Comparison of ENCODE assay signal across 13 mouse cellular contexts in the genomic region with DNA sequence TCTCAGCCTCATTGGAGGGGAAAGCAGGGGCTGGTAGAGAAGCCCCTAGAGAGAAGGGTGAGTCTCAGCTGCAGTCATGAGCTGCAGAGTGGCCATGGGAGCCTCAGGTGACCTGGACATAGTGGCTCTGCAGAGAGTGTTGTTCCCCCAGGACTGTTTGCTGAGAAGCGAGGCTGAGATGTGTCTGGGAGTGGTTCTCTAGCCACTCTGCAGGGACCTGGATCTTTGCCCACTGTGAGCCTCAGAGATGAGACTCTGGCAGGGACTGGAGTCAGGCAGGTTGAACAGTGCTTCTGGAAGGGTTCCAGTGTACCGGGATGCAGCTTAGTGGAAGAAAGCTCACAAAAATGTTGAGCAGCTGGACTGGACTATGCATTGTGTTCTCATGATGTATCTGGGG.
DNase-seq lines count a peak whose midpoint lies in the region; ATAC-seq lines count a peak whose summit lies in the region.
"Had no signal": no experiment of that assay in that cellular context is flagged by ENCODE, and none has a peak within 500 bp of the region (broad histone marks: within the 10 kb centered on the region; RNA-seq: fewer than 3 reads in every experiment).

No protein-coding gene starts in this region.

- H3K27me3 ChIP-seq in hindbrain, embryonic 14.5 days (ENCODE audit: control insufficient read depth, insufficient read depth, low read length) = no peaks in the 10 kb centered on the region
- H3K27me3 ChIP-seq in hindbrain, embryonic 16.5 days (replicated peaks; ENCODE audit: control insufficient read depth, insufficient read depth, low read length) = no peaks in the 10 kb centered on the region
- H3K27me3 ChIP-seq in neural tube, embryonic 13.5 days = no peaks in the 10 kb centered on the region
- no peaks in the 10 kb centered on the region for H3K27me3 ChIP-seq in neural tube, embryonic 15.5 days (replicated peaks)
- no peaks in the 10 kb centered on the region for H3K27me3 ChIP-seq in intestine, embryonic 16.5 days (replicated peaks; ENCODE audit: control insufficient read depth, insufficient read depth, low read length)
- no peaks in the 10 kb centered on the region for H3K27me3 ChIP-seq in liver, embryonic 12.5 days (replicated peaks)
- H3K27me3 ChIP-seq: lung, embryonic 15.5 days; midbrain, embryonic 15.5 days had no signal

- DNase-seq in hindbrain, embryonic 14.5 days (ENCODE audit: low spot score) = peak; percentile 40
- DNase-seq in cerebellum, adult 18-20 months = peak; percentile 29
- DNase-seq in left cerebral cortex, adult 18-20 months (ENCODE audit: low spot score in 2 of 2) = no peak
- DNase-seq: forebrain, postnatal 0 days; heart, adult 2 months; thymus, postnatal 25 days had no signal

- H3K9me3 ChIP-seq in hindbrain, embryonic 14.5 days (ENCODE audit: control insufficient read depth, low read length) = no peaks in the 10 kb centered on the region
- H3K9me3 ChIP-seq in hindbrain, embryonic 16.5 days (ENCODE audit: control insufficient read depth, low read length) = no peaks in the 10 kb centered on the region
- H3K9me3 ChIP-seq in neural tube, embryonic 13.5 days = no peaks in the 10 kb centered on the region
- H3K9me3 ChIP-seq in neural tube, embryonic 15.5 days (replicated peaks) = no peaks in the 10 kb centered on the region
- no peaks in the 10 kb centered on the region for H3K9me3 ChIP-seq in intestine, embryonic 16.5 days (ENCODE audit: control insufficient read depth, low read length)
- H3K9me3 ChIP-seq in liver, embryonic 12.5 days (replicated peaks) = no peaks in the 10 kb centered on the region
- H3K9me3 ChIP-seq: lung, embryonic 15.5 days; midbrain, embryonic 15.5 days had no signal

- no peak overlapping the region for H3K4me2 ChIP-seq in hindbrain, embryonic 14.5 days (replicated peaks)
- no peak overlapping the region for H3K4me2 ChIP-seq in hindbrain, embryonic 16.5 days (ENCODE audit: low read length)
- H3K4me2 ChIP-seq in neural tube, embryonic 13.5 days = no peak overlapping the region
- H3K4me2 ChIP-seq in neural tube, embryonic 15.5 days = no peak overlapping the region
- H3K4me2 ChIP-seq in intestine, embryonic 16.5 days (ENCODE audit: low read depth, low read length) = no peak overlapping the region
- no peak overlapping the region for H3K4me2 ChIP-seq in liver, embryonic 12.5 days
- H3K4me2 ChIP-seq: lung, embryonic 15.5 days; midbrain, embryonic 15.5 days had no signal

- no peaks in the 10 kb centered on the region for H3K36me3 ChIP-seq in hindbrain, embryonic 14.5 days (replicated peaks; ENCODE audit: control insufficient read depth, insufficient read depth)
- no peaks in the 10 kb centered on the region for H3K36me3 ChIP-seq in hindbrain, embryonic 16.5 days (ENCODE audit: control insufficient read depth, insufficient read depth, low read length)
- H3K36me3 ChIP-seq in neural tube, embryonic 13.5 days = no peaks in the 10 kb centered on the region
- H3K36me3 ChIP-seq in neural tube, embryonic 15.5 days = no peaks in the 10 kb centered on the region
- H3K36me3 ChIP-seq in intestine, embryonic 16.5 days (ENCODE audit: control insufficient read depth, insufficient read depth, low read length) = no peaks in the 10 kb centered on the region
- H3K36me3 ChIP-seq in liver, embryonic 12.5 days = no peaks in the 10 kb centered on the region
- H3K36me3 ChIP-seq: lung, embryonic 15.5 days; midbrain, embryonic 15.5 days had no signal

- WGBS in hindbrain, embryonic 14.5 days = 54% methylated on average over 2 of the region's 2 CpGs
- 51% methylated on average over 2 of the region's 2 CpGs for WGBS in hindbrain, embryonic 16.5 days
- WGBS in neural tube, embryonic 13.5 days = 54% methylated on average over 2 of the region's 2 CpGs
- WGBS in neural tube, embryonic 15.5 days = 58% methylated on average over 2 of the region's 2 CpGs
- 58% methylated on average over 2 of the region's 2 CpGs for WGBS in intestine, embryonic 16.5 days
- WGBS in liver, embryonic 12.5 days (ENCODE audit: insufficient replicate concordance) = 52% methylated on average over 2 of the region's 2 CpGs

- no peaks in the 10 kb centered on the region for H3K4me1 ChIP-seq in hindbrain, embryonic 14.5 days (replicated peaks; ENCODE audit: control insufficient read depth, insufficient read depth, low read length)
- no peaks in the 10 kb centered on the region; the same call in 1 of the 2 replicates for H3K4me1 ChIP-seq in hindbrain, embryonic 16.5 days (ENCODE audit: control insufficient read depth, insufficient read depth, low read depth, low read length)
- H3K4me1 ChIP-seq in neural tube, embryonic 13.5 days (replicated peaks) = peaks cover 9% of the 10 kb centered on the region; the same call in 1 of the 2 replicates
- H3K4me1 ChIP-seq in neural tube, embryonic 15.5 days = no peaks in the 10 kb centered on the region
- H3K4me1 ChIP-seq in intestine, embryonic 16.5 days (ENCODE audit: control insufficient read depth, insufficient read depth, low read length) = peaks cover 3% of the 10 kb centered on the region; the same call in 1 of the 2 replicates
- no peaks in the 10 kb centered on the region for H3K4me1 ChIP-seq in liver, embryonic 12.5 days
- H3K4me1 ChIP-seq: midbrain, embryonic 15.5 days had no signal

- no peak overlapping the region for H3K9ac ChIP-seq in hindbrain, embryonic 14.5 days
- no peak overlapping the region for H3K9ac ChIP-seq in hindbrain, embryonic 16.5 days (ENCODE audit: low read depth, low read length)
- H3K9ac ChIP-seq in neural tube, embryonic 13.5 days = no peak overlapping the region
- H3K9ac ChIP-seq in neural tube, embryonic 15.5 days (replicated peaks) = no peak overlapping the region
- H3K9ac ChIP-seq in intestine, embryonic 16.5 days (ENCODE audit: low read depth, low read length) = no peak overlapping the region
- no peak overlapping the region for H3K9ac ChIP-seq in liver, embryonic 12.5 days
- H3K9ac ChIP-seq: forebrain, postnatal 0 days; lung, embryonic 15.5 days; midbrain, embryonic 15.5 days had no signal

- ATAC-seq in hindbrain, embryonic 14.5 days (ENCODE audit: low FRiP score) = no peak
- no peak; the same call in 1 of the 2 replicates for ATAC-seq in hindbrain, embryonic 16.5 days
- peak; percentile 36; the same call in 1 of the 2 replicates for ATAC-seq in neural tube, embryonic 13.5 days (ENCODE audit: low read depth)
- ATAC-seq in neural tube, embryonic 15.5 days (ENCODE audit: low FRiP score) = no peak
- peak; percentile 68 for ATAC-seq in intestine, embryonic 16.5 days
- ATAC-seq in liver, embryonic 12.5 days = no peak
- ATAC-seq: forebrain, postnatal 0 days; midbrain, embryonic 15.5 days had no signal

- no peak overlapping the region for H3K27ac ChIP-seq in hindbrain, embryonic 14.5 days
- no peak overlapping the region for H3K27ac ChIP-seq in hindbrain, embryonic 16.5 days (ENCODE audit: low read depth, low read length)
- no peak overlapping the region for H3K27ac ChIP-seq in neural tube, embryonic 13.5 days (replicated peaks)
- no peak overlapping the region for H3K27ac ChIP-seq in neural tube, embryonic 15.5 days (replicated peaks)
- no peak overlapping the region for H3K27ac ChIP-seq in intestine, embryonic 16.5 days (ENCODE audit: low read length)
- no peak overlapping the region for H3K27ac ChIP-seq in liver, embryonic 12.5 days
- H3K27ac ChIP-seq: heart, adult 2 months; lung, embryonic 15.5 days; midbrain, embryonic 15.5 days had no signal

- H3K4me3 ChIP-seq in hindbrain, embryonic 14.5 days (replicated peaks; ENCODE audit: low read length) = no peak overlapping the region
- H3K4me3 ChIP-seq in hindbrain, embryonic 16.5 days (ENCODE audit: low read length) = no peak overlapping the region
- H3K4me3 ChIP-seq in neural tube, embryonic 13.5 days = no peak overlapping the region
- no peak overlapping the region for H3K4me3 ChIP-seq in neural tube, embryonic 15.5 days (replicated peaks)
- no peak overlapping the region for H3K4me3 ChIP-seq in intestine, embryonic 16.5 days (ENCODE audit: low read length)
- no peak overlapping the region for H3K4me3 ChIP-seq in liver, embryonic 12.5 days
- H3K4me3 ChIP-seq: heart, adult 2 months; lung, embryonic 15.5 days; midbrain, embryonic 15.5 days had no signal

Comparison
In these comparisons a context has a peak if more than half of its experiments do, and no peak if none do; other contexts are left out.
1. ATAC-seq: peak in neural tube, embryonic 13.5 days (single experiment) and intestine, embryonic 16.5 days (single experiment); none in hindbrain, embryonic 14.5 days (single experiment), hindbrain, embryonic 16.5 days (single experiment), neural tube, embryonic 15.5 days (single experiment) and liver, embryonic 12.5 days (single experiment).
2. DNase-seq: peak in hindbrain, embryonic 14.5 days (single experiment) and cerebellum, adult 18-20 months (2 of 2); none in left cerebral cortex, adult 18-20 months (0 of 2).